Mouse (Mus musculus) heart, postnatal 25 days (tissue): Measurements from ENCODE around the gene Itpk1. TPM values are rescaled to one million over a fixed set of nuclear protein-coding genes. Genes with fewer than 3 reads are reported as not detected.

ENCODE experiments used
- DNase-seq: peaks from one replicate; pipeline ENCODE4 v3.0.0; 2022; ENCODE audit warnings: low spot score
- intact Hi-C: fragments of 180-260 bp; cut with DNase I; formaldehyde crosslinking; loops from one replicate; pipeline ENCODE4 v1.15.1; 2025
- total RNA-seq, 2 experiments: library from RNA; stranded (reverse); gene quantifications; 2 replicates each; pipeline ENCODE4 v1.2.3; 2021

Gene Itpk1
- 1 to 10 TPM; 8.3 to 8.9 TPM for total RNA-seq

DNA sequence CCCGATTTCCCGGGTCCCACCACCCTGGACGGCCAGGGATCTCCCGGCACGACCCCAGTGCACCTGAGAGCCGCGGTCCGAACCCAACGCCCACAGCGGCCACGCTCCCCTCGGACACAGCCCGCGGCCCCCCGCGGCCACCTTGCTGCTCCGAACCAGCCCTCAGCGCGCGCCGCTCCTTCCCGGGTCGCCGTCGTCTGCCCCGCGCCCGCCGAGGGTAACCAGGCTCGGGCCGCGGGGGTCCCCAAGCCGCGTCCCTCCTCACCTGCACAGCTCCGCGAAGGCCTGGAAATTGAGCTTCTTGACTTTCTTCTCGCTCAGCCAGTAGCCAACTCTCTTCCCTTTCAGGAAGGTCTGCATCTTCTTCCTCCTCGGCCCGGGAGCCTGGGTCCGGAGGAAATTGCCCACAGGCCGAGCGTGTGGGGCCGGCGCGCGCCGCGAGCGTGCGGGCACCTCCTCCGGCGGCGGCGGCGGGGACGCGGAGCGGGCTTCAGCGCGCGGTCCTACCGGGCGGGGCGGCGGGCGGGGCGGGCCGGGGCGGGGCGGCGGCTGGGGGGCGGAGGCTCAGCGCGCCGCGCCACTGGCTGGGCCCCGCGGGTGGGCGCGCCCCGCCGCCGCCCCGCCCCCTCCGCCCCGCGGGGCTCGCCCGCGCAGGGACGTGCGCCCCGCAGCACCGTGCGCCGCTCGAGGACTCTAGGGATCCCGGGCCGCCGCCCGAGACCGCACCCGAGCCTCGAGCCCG is at the start of gene Itpk1:
Gene Itpk1, minus strand, starts transcription at position 474 of the 742 bp plus-strand sequence.
- DNase-seq = no peak
- intact Hi-C loops = no loop called here

DNA sequence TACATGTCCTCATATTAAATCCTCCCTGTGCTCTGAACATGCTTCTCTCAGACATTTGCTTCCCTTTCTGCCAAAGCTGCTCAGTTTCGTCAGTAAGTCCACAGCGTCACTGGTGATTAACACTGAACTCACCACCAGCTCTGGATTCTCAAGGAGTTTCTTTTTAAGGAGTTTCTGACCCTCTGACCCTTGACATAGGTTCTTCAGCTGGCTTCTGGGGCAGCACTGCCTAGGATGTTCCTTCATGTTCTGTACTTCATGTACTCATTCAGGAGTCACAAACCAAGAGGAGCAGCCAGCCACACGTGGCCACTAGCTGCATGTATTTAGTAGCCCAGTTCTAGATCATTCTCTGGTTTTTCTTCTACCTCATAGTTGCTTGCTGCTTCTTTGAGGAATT is 43.5 kb upstream of the Itpk1 start:
- intact Hi-C loops = no loop called here
- DNase-seq = no peak

DNA sequence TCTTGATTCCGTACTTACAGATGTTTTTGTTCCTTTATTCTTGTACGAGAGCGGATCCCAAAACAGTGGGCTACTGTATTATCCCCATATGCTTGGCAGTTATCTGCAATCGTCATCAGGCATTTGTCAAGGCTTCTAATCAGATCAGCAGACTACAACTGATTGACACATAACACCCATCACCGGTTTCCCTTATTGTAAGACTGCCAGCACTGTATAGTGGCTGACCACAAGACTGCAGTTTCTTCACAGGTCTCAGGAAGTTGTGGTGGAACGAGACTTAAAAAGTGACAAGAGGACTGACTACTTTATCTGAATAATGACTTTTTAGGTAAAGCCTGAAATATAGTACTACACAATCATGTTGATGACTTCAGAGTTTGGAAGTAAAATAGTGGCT is 40.1 kb upstream of the Itpk1 start:
- no peak for DNase-seq
- intact Hi-C loops = loop anchor here (5.0 kb wide), 1 partner anchor 132 kb away; the partner anchor contains the start of gene Btbd7

DNA sequence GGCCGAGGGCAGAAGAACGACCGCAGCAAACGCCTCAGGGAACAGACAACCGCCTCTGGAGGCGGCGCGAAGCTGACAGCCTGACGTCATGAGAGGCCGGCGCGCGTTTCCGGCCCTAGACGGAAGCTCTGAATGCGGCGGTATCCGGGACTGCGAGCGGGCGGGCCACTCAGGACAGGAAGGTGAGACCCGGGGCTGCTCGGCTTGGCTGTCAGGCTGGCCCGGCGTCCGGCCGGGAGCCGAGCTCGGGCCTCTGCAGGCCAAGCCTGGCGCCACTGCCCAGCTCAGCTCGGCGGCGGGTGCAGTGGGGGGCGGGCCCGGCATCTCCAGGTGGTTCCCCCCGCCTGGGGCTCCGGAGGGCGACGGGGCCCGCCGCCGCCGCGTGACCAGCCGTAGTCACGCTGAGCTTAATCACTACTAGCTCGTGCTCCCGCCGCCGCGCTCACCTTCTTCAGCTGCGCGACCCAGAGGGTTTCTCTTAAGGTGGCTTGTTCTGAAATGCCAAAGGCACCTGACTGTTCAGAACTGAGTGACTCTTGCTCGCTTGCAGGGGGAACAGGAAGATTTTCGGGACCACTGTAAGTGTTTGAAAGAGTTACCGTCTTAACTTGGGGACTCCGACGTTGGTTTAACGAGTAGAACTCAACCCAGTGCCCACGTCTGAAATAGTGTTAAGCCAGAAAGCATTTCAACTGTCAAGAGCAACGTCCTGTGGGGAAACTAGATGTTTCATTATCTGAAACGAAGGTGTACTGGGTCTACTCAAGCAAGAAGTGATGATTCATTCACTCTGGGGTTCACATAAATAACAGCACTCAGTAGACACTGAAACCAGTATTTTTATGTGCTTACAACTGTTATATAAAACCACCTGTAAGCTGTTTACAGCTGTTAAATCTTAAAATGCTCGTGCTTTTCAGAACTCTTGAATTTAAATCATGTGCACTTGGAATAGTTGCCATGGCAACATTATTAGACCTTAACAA is 39.2 kb upstream of the Itpk1 start, which contains the start of the genes Moap1 and Tmem251:
Gene Moap1, minus strand, starts transcription at position 73 of the 986 bp plus-strand sequence.
Gene Tmem251, plus strand, starts transcription at position 174 of the 986 bp plus-strand sequence.
- DNase-seq = peak; percentile 82
- intact Hi-C loops = loop anchor here (2.0 to 5.0 kb wide), 2 partner anchors 13 to 133 kb away; partner anchors contain the start of genes Btbd7, Gm28051, Gon7 and Ubr7

DNA sequence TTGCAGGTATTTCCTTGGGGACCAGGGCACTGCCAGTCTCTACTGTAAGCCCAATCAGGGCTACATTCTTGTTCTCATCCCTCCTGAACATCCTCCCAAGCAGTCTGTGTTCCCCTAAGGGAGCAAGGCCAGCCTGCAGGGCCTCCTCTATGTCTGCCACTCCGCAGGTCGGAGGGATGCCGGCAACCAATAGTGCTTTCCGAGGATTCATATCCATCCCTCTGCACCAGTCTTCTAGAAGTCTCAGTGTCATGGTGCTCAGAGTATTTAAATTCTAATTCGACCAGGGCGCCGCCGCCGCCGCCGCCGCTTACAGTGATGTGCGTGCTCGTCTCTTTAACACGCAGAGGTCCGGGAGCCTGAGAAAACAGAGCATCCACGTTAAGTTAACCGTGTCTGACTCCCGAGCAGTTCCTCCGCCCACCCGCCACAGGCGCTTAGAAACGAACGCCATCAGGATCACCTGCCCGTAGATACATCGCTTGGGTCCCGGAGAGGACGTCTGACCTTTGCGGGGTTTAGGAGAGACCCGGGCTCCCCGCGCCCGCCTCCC is 38.4 kb upstream of the Itpk1 start:
- intact Hi-C loops = loop anchor here (2.0 to 5.0 kb wide), 2 partner anchors 14 to 134 kb away; partner anchors contain the start of genes Btbd7, Gm28051, Gon7 and Ubr7
- DNase-seq = no peak

DNA sequence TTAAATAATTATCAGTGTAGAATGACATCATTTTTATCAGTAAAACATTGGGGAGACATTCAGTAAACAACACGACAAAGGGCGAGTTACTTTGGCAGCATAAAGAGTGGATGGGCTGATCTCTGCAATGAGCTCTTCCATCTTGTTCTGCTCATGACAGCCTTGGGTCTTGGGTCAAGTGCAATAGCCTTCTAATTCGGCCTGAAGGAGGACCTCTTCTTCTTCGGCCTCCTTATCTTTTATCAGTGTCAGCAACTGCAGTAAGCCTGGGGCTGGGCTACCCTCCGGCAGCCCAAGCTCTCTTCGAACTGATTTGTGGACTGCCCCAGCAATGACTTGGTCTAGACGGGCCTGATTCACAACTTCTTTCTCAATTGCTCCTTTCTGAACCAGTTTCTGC is 37.3 kb upstream of the Itpk1 start:
- intact Hi-C loops = loop anchor here (2.0 to 5.0 kb wide), 2 partner anchors 15 to 135 kb away; partner anchors contain the start of genes Btbd7, Gm28051, Gon7 and Ubr7
- no peak for DNase-seq

DNA sequence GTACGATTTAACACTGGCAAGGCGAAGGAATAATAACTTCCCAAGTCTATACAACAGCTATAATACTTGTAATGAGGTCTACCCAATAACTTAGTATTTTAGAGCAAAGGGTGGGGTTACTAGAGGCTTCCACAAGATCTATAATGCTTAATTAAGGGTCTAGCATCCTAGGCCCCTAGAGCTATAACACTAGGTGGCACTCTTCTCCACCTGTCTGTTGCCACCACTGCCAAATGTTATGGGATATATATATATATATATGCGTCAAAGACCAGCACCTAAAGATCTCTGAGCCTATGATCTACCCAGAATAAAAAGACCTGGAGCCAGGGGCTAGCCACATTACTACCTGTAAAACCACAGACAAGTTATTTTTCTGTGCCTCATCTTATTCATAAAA is 35.6 kb upstream of the Itpk1 start:
- intact Hi-C loops = loop anchor here (1.0 to 5.0 kb wide), 2 partner anchors 137 to 325 kb away; partner anchors contain the start of gene Btbd7
- no peak for DNase-seq

DNA sequence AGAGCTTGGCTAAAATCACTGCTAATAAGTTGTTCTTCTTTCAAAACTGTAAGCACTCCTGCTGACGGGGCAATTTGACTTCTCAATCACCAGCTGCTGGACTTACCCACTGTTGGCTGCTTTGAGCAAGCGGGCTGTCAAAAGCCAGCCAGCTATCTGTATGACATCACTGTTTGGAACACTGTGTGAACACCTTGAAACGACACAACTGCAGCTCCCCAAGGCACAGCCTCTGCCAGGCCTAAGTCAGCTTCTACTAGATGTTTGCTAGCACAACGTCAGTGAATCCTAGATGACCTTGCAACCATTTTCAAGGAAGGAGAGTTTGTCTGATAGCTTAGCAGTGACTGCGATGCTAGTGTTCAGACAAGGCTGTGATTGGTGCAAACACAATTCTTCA is 34.4 kb upstream of the Itpk1 start:
- intact Hi-C loops = no loop called here
- DNase-seq = no peak

DNA sequence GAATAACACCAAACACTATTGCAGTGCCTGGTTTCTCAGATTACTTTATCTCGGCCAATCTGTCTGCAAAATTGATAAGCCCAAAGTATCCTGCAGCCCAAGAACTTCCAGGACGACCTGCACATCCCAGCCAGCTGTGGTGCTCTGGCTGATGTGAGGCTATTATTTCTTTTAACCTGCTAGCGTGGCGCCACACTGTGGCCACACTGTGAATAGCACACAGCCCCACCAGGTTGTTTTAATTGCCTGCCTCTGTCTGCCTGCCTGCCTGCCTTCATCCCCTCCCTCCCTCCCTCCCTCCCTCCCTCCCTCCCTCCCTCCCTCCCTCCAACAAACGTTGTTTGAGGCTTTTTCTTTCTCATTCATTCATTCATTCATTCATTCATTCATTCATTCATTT is 28.7 kb upstream of the Itpk1 start:
- intact Hi-C loops = loop anchor here (2.0 kb wide), 1 partner anchor 209 kb away; no protein-coding TSS in a partner anchor
- DNase-seq = no peak

DNA sequence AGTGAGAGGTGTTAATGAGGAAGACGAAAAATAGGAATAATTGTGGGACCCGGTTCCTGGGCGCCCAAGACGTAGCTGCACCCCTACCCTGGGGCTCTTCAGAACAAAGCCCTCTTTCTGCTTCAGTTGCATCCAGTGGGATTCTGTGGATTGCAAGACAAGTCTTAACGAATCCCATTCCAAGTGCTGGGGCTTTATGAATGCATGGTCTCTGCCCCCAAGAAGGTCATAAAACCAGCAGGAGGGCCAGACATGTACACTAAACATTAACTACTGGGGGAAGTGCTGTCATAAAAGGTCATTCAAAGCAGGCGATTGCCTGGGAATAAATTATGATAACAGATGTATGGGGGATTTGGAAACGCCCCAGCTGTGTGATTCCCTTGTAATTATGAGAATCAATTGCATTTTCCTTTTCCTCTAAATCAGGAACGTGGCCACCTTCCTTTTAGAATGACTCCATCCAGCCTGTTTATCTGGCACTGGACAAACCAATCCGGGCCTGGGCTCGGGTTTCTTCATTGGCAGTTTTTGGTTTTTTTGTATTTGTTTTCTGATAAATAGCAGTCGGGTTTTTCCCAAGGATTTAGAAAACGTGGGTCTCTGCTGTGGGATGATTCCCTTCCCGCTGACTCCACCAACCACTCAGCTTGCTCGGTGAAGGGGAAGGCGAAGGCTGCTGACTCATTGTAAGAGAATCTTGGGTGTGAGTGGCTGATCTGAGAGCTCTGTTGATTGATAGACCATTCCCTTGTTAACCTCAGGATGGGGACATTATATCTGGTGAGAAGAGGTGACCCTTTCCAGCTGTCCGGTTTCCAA is 26.3 kb upstream of the Itpk1 start:
- DNase-seq = no peak
- intact Hi-C loops = no loop called here

DNA sequence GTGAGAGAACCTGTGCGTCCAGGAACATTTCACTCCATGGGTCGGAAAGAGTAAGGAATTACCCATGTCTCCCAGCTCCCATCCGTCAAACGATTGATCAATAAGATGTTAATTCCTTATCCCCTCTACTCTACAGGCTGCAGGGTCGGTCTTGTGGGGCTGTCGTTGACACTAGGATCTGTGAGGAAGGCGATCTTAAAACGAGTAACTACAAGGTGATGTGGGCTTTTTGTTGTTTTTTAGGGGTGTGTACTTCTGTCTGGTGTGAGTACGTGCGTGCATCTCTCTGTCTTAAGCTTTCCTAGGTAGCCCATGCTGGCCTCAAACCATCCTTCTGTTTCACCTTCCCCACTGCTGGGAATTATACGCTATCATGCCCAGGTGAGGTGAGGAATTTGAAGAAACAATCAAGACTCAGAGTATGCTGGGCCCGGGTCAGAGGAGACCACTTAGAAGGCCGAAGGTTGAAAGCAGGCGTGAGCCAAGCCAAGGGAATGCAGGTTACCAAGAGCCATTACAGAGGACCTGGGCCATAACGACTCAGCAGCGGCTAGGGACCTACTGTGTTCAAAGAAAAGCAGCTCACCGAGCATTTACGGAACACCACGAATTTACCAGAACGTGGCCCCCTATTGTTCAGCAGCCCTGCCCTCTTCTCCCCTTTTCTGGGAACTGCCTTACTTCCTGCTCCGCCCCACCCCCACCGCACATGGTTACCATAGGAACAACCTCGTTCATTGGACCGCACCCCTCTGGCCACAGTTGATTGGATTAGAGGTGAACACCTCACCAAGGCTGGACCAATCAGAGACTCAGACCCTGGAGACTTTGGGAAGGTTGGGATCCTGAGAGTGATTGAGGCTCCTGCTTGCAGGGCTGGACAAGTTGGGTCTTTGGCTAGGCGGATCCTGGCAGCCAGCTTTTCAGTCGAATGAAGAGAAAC is 25.4 kb upstream of the Itpk1 start:
- DNase-seq = no peak
- intact Hi-C loops = no loop called here

DNA sequence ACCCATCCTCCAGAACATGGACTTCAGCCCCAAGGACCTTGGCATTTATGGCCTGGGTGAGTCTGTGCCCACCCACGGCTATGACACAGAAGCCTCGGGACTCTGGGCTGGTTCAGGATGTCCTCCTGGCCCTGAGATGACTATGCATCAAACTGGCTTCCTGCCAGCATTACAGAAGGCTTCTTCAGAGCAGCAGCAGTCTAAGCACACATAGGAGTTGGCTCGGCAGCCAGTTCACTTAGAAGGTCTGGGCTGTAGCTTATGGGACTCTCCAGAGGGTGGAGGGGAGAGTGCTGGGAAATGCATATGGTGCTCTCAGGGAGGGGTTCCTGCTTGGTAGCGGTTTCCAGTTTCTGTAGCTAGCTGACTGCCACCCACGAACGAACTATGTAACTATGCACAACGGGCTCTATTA is 21.0 kb upstream of the Itpk1 start:
- no peak for DNase-seq
- intact Hi-C loops = no loop called here

DNA sequence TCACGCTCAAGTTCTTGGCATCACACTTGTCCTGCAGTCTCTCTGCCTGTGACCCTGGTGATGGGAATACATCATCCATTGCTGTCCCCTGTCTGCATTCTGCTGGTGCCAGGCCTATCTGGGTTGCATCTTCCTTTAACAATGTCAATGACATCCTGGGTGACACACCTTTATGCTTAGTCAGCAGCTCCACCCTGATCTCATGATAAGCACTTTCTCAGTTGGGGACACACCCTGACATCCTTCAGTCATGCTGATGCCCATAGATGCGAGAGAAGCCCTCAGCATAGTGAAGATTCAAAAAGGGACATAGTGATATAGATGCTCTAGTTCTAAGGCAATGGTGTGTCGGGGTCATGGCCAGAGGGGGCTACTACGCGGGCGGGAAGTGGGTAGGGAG is 20.4 kb upstream of the Itpk1 start:
- intact Hi-C loops = no loop called here
- DNase-seq = no peak

DNA sequence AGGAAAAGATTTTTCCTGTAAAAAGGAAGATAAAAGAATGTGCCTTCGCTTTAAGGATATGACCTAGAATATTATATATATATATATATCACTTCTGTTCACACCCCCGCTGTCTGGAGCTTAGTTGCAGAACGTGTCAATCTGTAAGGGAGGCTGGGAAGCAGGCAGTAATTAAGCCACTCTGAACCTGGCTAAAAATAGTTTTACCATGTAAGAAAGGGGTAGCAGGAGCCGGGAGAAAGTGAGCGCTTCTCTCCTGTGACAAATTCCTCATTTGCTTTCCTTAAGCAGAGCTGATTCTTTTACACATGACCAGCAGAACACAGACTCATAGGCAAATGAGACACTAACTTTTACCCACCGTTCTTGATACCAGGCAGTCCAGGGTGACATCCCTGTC is 19.1 kb upstream of the Itpk1 start:
- DNase-seq = no peak
- intact Hi-C loops = no loop called here

DNA sequence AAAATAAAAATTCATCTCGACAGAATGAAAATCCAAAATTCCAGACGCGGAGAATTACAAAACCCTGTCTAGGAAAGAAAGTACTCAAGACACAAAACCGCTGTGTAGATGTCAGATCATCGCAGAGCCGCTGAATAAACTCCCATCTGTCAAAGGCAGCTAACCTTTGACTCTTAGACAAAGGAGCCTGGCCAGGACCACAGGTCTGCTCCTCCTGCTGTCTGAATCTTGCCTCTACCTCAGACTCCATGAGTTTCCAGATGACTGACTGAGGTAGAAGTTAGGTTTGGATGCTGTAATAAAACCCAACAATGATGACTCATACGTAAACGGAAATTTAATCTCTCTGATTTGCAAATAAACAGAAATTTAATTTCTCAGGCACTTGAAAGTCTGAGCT is 18.2 kb upstream of the Itpk1 start:
- no peak for DNase-seq
- intact Hi-C loops = no loop called here

DNA sequence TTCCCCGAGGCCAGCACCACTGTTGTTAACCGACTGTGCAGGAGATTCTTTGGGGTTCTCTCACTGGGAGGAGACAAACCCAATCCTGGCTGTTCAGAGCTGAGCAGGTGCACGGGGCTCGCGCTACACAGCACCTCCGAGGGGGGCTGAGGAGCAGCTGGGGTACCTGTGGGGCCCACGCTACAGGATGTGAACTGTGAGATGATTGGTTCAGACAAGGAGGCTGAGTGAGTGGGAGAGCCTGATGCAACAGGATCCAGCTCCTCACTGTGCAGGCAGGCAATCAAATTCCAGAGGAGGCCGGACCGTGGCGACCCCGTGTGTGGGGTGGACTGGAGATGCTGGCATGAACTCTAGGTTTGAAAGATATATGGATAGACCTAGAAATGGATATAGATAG is 17.7 kb upstream of the Itpk1 start:
- no peak for DNase-seq
- intact Hi-C loops = no loop called here

DNA sequence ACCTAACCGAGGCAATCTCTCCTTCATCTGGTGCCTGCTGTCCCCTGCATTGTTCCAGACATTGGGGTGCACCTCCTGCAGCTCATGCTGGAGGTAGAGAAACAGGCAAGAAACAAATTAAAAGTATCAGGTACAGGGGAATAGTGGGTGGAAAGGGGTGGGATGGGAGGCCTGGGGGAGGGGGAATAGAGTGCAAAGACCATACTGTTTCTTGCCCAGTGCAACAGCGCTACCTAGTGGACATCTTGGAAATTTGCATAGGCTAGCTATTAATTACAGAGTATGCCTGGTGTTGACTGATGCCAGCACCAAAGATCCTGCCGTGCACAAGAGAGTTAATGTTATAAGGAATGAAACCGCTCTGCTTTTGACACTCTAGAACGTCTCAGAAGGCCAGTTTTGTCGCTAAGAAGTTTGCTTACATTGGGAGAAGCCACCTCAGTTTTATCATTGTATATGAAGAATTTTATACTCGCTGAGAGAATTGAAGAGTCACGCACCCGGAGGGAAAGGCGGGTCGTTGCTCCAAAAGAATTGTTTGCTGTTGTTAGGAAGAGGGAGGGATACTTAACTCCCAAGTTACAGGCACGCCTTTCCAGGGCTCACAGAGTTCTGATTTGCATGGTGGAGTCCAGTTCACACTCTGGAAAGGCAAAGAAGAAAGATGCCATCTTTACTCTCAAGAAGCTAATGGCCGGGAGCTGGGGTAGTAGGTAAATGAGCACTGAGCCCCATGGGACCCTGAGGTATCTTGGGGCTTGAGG is 15.0 kb upstream of the Itpk1 start:
- no peak for DNase-seq
- intact Hi-C loops = loop anchor here (5.0 kb wide), 1 partner anchor 197 kb away; no protein-coding TSS in a partner anchor
